Mouse (Mus musculus): ENCODE results near the gene Tmprss5. TPM values are rescaled to one million over a fixed set of nuclear protein-coding genes. Genes with fewer than 3 reads are reported as not detected.

Tmprss5 gene
- polyA plus RNA-seq, 1 experiment from 2014 or later = 0.93 TPM

GRCm38 (mm10) chr9:49087317-49087716 lies 6.3 kb downstream of the Tmprss5 start:
- H3K4me3 ChIP-seq (ENCODE audit: low read depth, low read length) = no peak overlapping the region
- no peaks in the 10 kb centered on the region for H3K9me3 ChIP-seq (replicated peaks; ENCODE audit: control insufficient read depth, low read length)
- no peak overlapping the region for H3K9ac ChIP-seq (replicated peaks; ENCODE audit: low read length)
- no peak overlapping the region for H3K27ac ChIP-seq (replicated peaks; ENCODE audit: low read depth, low read length)
- ATAC-seq (replicated peaks; ENCODE audit: insufficient number of reproducible peaks, low FRiP score, low TSS enrichment, low read depth) (0 out of 2 replicates have a peak, but pooled peaks have one; percentile 18), DNase-seq (ENCODE audit: low spot score) (peak; percentile 39)
- H3K27me3 ChIP-seq (ENCODE audit: control insufficient read depth, insufficient read depth, low read length) = no peaks in the 10 kb centered on the region
- no peaks in the 10 kb centered on the region for H3K36me3 ChIP-seq (replicated peaks; ENCODE audit: control insufficient read depth, insufficient read depth, low read depth, low read length)
- no peaks in the 10 kb centered on the region for H3K4me1 ChIP-seq (ENCODE audit: control insufficient read depth, insufficient read depth, low read length)
- no peak overlapping the region for H3K4me2 ChIP-seq (ENCODE audit: low read depth, low read length)
- WGBS = 29% methylated on average over 11 of the region's 11 CpGs

DNA sequence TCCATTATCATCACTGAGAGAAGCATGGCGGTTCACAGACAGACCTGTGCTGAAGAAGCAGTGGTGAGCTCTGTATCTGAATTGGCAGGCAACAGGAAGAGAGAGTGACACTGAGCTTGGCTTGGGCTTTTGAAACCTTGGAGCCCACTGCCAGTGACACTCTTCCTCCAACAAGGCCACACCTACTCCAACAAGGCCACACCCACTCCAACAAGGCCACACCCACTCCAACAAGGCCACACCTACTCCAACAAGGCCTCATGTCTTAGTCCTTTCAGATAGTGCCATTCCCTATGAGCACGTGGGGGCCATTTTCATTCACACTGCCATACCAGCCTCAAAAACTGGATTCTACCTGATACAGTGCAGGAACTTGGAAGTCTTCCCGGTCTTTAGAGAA lies 17.8 kb downstream of the Tmprss5 start:
- 94% methylated on average over 3 of the region's 3 CpGs for WGBS

DNA sequence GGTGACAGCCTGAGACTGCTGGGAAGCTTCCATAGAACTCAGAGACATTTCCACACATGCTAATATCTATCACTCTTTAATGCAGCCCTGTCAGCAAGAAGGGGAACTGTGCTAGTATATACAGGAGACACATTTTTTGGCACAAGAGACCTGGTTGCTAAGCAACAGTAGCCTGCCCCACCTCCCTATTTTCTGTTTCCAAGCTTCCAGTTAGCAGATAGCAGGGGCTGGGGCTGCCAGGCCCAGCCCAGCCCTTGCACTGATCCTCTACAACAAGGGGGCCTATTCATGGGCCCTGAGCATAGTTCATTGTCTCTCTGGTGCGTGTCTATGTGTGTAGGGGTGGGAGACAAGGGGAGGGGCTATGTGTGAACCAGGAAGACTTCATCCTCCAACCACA lies 21.3 kb downstream of the Tmprss5 start:
- ATAC-seq (replicated peaks; ENCODE audit: insufficient number of reproducible peaks, low FRiP score, low TSS enrichment, low read depth) (peak; percentile 86), DNase-seq (ENCODE audit: low spot score) (peak; percentile 15)
- Histone ChIP-seq H3K9ac (replicated peaks; ENCODE audit: low read length) (no peak overlapping the region), H3K4me2 (ENCODE audit: low read depth, low read length) (no peak overlapping the region), H3K4me1 (ENCODE audit: control insufficient read depth, insufficient read depth, low read length) (no peaks in the 10 kb centered on the region), H3K4me3 (ENCODE audit: low read depth, low read length) (no peak overlapping the region), H3K36me3 (replicated peaks; ENCODE audit: control insufficient read depth, insufficient read depth, low read depth, low read length) (no peaks in the 10 kb centered on the region), H3K9me3 (replicated peaks; ENCODE audit: control insufficient read depth, low read length) (no peaks in the 10 kb centered on the region), H3K27me3 (ENCODE audit: control insufficient read depth, insufficient read depth, low read length) (no peaks in the 10 kb centered on the region), H3K27ac (replicated peaks; ENCODE audit: low read depth, low read length) (no peak overlapping the region)
- 9% methylated on average over 1 of the region's 1 CpGs for WGBS

More for the DNA sequence above, 17.8 kb downstream of the Tmprss5 start:
- Histone ChIP-seq H3K36me3 (replicated peaks; ENCODE audit: control insufficient read depth, insufficient read depth, low read depth, low read length) (no peaks in the 10 kb centered on the region), H3K9ac (replicated peaks; ENCODE audit: low read length) (no peak overlapping the region), H3K27me3 (ENCODE audit: control insufficient read depth, insufficient read depth, low read length) (no peaks in the 10 kb centered on the region), H3K4me3 (ENCODE audit: low read depth, low read length) (no peak overlapping the region), H3K4me1 (ENCODE audit: control insufficient read depth, insufficient read depth, low read length) (no peaks in the 10 kb centered on the region), H3K4me2 (ENCODE audit: low read depth, low read length) (no peak overlapping the region), H3K9me3 (replicated peaks; ENCODE audit: control insufficient read depth, low read length) (no peaks in the 10 kb centered on the region), H3K27ac (replicated peaks; ENCODE audit: low read depth, low read length) (no peak overlapping the region)
- DNase-seq (ENCODE audit: low spot score) = no peak
- ATAC-seq (replicated peaks; ENCODE audit: insufficient number of reproducible peaks, low FRiP score, low TSS enrichment, low read depth) = no peak

DNA sequence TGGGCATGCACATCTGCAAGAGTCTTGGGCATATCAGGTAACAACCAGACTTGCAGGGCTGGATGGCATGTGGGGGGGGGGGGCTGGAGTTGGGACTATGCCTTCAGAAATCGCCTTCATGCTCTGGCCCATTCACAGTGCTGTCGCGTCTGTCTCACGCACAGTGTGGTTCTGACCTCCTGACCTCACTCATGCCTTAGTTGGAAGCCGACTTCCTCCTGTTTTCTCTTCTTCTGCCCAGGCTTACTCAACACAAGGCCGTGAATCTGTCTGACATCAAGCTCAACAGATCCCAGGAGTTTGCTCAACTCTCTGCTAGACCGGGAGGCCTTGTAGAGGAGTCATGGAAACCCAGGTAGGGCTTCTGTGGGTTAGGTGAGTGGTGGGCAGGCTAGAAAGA lies 28.0 kb downstream of the Tmprss5 start:
- H3K9me3 ChIP-seq (replicated peaks; ENCODE audit: control insufficient read depth, low read length) = no peaks in the 10 kb centered on the region
- no peak overlapping the region for H3K4me3 ChIP-seq (ENCODE audit: low read depth, low read length)
- no peaks in the 10 kb centered on the region for H3K27me3 ChIP-seq (ENCODE audit: control insufficient read depth, insufficient read depth, low read length)
- no peaks in the 10 kb centered on the region for H3K4me1 ChIP-seq (ENCODE audit: control insufficient read depth, insufficient read depth, low read length)
- ATAC-seq (replicated peaks; ENCODE audit: insufficient number of reproducible peaks, low FRiP score, low TSS enrichment, low read depth) (no peak), DNase-seq (ENCODE audit: low spot score) (no peak)
- 22% methylated on average over 7 of the region's 7 CpGs for whole genome bisulfite sequencing
- H3K9ac ChIP-seq (replicated peaks; ENCODE audit: low read length) = no peak overlapping the region
- H3K4me2 ChIP-seq (ENCODE audit: low read depth, low read length) = no peak overlapping the region
- H3K27ac ChIP-seq (replicated peaks; ENCODE audit: low read depth, low read length) = no peak overlapping the region
- H3K36me3 ChIP-seq (replicated peaks; ENCODE audit: control insufficient read depth, insufficient read depth, low read depth, low read length) = no peaks in the 10 kb centered on the region

GRCm38 (mm10) chr9:49110476-49111220 lies 29.6 kb downstream of the Tmprss5 start:
- 30% methylated on average over 6 of the region's 6 CpGs for WGBS
- no peaks in the 10 kb centered on the region for H3K36me3 ChIP-seq (replicated peaks; ENCODE audit: control insufficient read depth, insufficient read depth, low read depth, low read length)
- no peak overlapping the region for H3K9ac ChIP-seq (replicated peaks; ENCODE audit: low read length)
- no peak for DNase-seq (ENCODE audit: low spot score)
- no peak for ATAC-seq (replicated peaks; ENCODE audit: insufficient number of reproducible peaks, low FRiP score, low TSS enrichment, low read depth)
- H3K27ac ChIP-seq (replicated peaks; ENCODE audit: low read depth, low read length) = no peak overlapping the region
- H3K4me1 ChIP-seq (ENCODE audit: control insufficient read depth, insufficient read depth, low read length) = no peaks in the 10 kb centered on the region
- no peaks in the 10 kb centered on the region for H3K9me3 ChIP-seq (replicated peaks; ENCODE audit: control insufficient read depth, low read length)
- H3K27me3 ChIP-seq (ENCODE audit: control insufficient read depth, insufficient read depth, low read length) = no peaks in the 10 kb centered on the region
- H3K4me2 ChIP-seq (ENCODE audit: low read depth, low read length) = no peak overlapping the region
- H3K4me3 ChIP-seq (ENCODE audit: low read depth, low read length) = no peak overlapping the region

- H3K27ac ChIP-seq (replicated peaks; ENCODE audit: low read depth, low read length) = no peak overlapping the region
- no peak overlapping the region for H3K9ac ChIP-seq (replicated peaks; ENCODE audit: low read length)
- no peaks in the 10 kb centered on the region for H3K27me3 ChIP-seq (ENCODE audit: control insufficient read depth, insufficient read depth, low read length)
- no peak overlapping the region for H3K4me2 ChIP-seq (ENCODE audit: low read depth, low read length)
- H3K4me1 ChIP-seq (ENCODE audit: control insufficient read depth, insufficient read depth, low read length) = no peaks in the 10 kb centered on the region
- ATAC-seq (replicated peaks; ENCODE audit: insufficient number of reproducible peaks, low FRiP score, low TSS enrichment, low read depth) (no peak), DNase-seq (ENCODE audit: low spot score) (no peak)
- WGBS = 78% methylated on average over 5 of the region's 5 CpGs
- no peaks in the 10 kb centered on the region for H3K9me3 ChIP-seq (replicated peaks; ENCODE audit: control insufficient read depth, low read length)
- no peak overlapping the region for H3K4me3 ChIP-seq (ENCODE audit: low read depth, low read length)
- no peaks in the 10 kb centered on the region for H3K36me3 ChIP-seq (replicated peaks; ENCODE audit: control insufficient read depth, insufficient read depth, low read depth, low read length)
Measured at GRCm38 (mm10) chr9:49111296-49111695, 30.2 kb downstream of the Tmprss5 start.

GRCm38 (mm10) chr9:49118271-49118825 lies 37.3 kb downstream of the Tmprss5 start:
- WGBS = 42% methylated on average over 3 of the region's 3 CpGs
- DNase-seq (ENCODE audit: low spot score) = no peak
- Histone ChIP-seq H3K4me3 (ENCODE audit: low read depth, low read length) (no peak overlapping the region), H3K9ac (replicated peaks; ENCODE audit: low read length) (no peak overlapping the region), H3K4me2 (ENCODE audit: low read depth, low read length) (no peak overlapping the region), H3K27me3 (ENCODE audit: control insufficient read depth, insufficient read depth, low read length) (no peaks in the 10 kb centered on the region), H3K9me3 (replicated peaks; ENCODE audit: control insufficient read depth, low read length) (no peaks in the 10 kb centered on the region), H3K27ac (replicated peaks; ENCODE audit: low read depth, low read length) (no peak overlapping the region), H3K36me3 (replicated peaks; ENCODE audit: control insufficient read depth, insufficient read depth, low read depth, low read length) (no peaks in the 10 kb centered on the region), H3K4me1 (ENCODE audit: control insufficient read depth, insufficient read depth, low read length) (no peaks in the 10 kb centered on the region)
- no peak for ATAC-seq (replicated peaks; ENCODE audit: insufficient number of reproducible peaks, low FRiP score, low TSS enrichment, low read depth)

- H3K4me2 ChIP-seq (ENCODE audit: low read depth, low read length) = no peak overlapping the region
- no peaks in the 10 kb centered on the region for H3K27me3 ChIP-seq (ENCODE audit: control insufficient read depth, insufficient read depth, low read length)
- DNase-seq (ENCODE audit: low spot score) (no peak), ATAC-seq (replicated peaks; ENCODE audit: insufficient number of reproducible peaks, low FRiP score, low TSS enrichment, low read depth) (no peak)
- no peaks in the 10 kb centered on the region for H3K36me3 ChIP-seq (replicated peaks; ENCODE audit: control insufficient read depth, insufficient read depth, low read depth, low read length)
- H3K4me1 ChIP-seq (ENCODE audit: control insufficient read depth, insufficient read depth, low read length) = no peaks in the 10 kb centered on the region
- no peaks in the 10 kb centered on the region for H3K9me3 ChIP-seq (replicated peaks; ENCODE audit: control insufficient read depth, low read length)
- H3K9ac ChIP-seq (replicated peaks; ENCODE audit: low read length) = no peak overlapping the region
- 88% methylated on average over 4 of the region's 4 CpGs for WGBS
- no peak overlapping the region for H3K4me3 ChIP-seq (ENCODE audit: low read depth, low read length)
- no peak overlapping the region for H3K27ac ChIP-seq (replicated peaks; ENCODE audit: low read depth, low read length)
Measured at GRCm38 (mm10) chr9:49119759-49120158, 38.7 kb downstream of the Tmprss5 start.
